ENCODE assay signal across 16 mouse cellular contexts in the genomic region with DNA sequence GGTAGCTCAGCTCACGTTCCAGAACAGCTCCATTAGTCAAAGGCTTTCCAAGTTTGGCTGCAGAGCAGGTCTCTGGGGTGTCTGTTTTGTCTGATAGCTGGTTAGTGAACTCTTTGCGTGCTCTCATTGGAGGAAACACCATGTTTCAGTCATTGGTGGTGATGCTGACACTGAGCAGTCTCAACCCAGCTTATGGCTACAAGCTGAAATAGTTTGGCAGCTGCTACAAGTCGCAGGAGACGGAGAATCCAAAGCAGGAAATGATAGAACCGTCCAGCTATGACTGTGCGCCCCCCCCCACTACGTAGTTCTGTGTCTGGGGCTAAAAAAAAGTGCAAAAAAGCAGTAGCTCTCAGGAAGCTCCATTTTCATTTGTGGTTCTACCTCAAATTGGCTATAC. TPM values are rescaled to one million over a fixed set of nuclear protein-coding genes. Genes with fewer than 3 reads are reported as not detected.
DNase-seq lines count a peak whose midpoint lies in the region; ATAC-seq lines count a peak whose summit lies in the region.
"Had no signal": no experiment of that assay in that cellular context is flagged by ENCODE, and none has a peak within 500 bp of the region (broad histone marks: within the 10 kb centered on the region; RNA-seq: fewer than 3 reads in every experiment).

No protein-coding gene starts in this region.

- no peak overlapping the region for H3K27ac ChIP-seq in lung, embryonic 15.5 days
- H3K27ac ChIP-seq in heart, embryonic 16.5 days (ENCODE audit: low read length) = peak overlapping the region; percentile 65
- H3K27ac ChIP-seq: forebrain, embryonic 12.5 days; midbrain, embryonic 10.5 days had no signal

- 47% methylated on average over 7 of the region's 7 CpGs for WGBS in lung, embryonic 15.5 days
- WGBS in heart, embryonic 16.5 days = 29% methylated on average over 7 of the region's 7 CpGs

- H3K4me1 ChIP-seq in lung, embryonic 15.5 days = peaks cover 12% of the 10 kb centered on the region; the same call in 1 of the 2 replicates
- H3K4me1 ChIP-seq in heart, embryonic 16.5 days (ENCODE audit: control insufficient read depth, insufficient read depth, low read length) = peaks cover 12% of the 10 kb centered on the region
- H3K4me1 ChIP-seq: forebrain, embryonic 12.5 days; midbrain, embryonic 10.5 days had no signal

- H3K9ac ChIP-seq in lung, embryonic 15.5 days = no peak overlapping the region
- H3K9ac ChIP-seq in heart, embryonic 16.5 days (ENCODE audit: low read length) = no peak overlapping the region
- H3K9ac ChIP-seq: forebrain, embryonic 12.5 days had no signal

- H3K27me3 ChIP-seq in lung, embryonic 15.5 days = no peaks in the 10 kb centered on the region
- H3K27me3 ChIP-seq in heart, embryonic 16.5 days (ENCODE audit: control insufficient read depth, insufficient read depth, low read length) = no peaks in the 10 kb centered on the region
- no peaks in the 10 kb centered on the region for H3K27me3 ChIP-seq in splenic B cell, adult 2 months (ENCODE audit: control insufficient read depth, insufficient read depth, low read length, poor library complexity, severe bottlenecking)
- H3K27me3 ChIP-seq: forebrain, embryonic 12.5 days had no signal

- H3K4me3 ChIP-seq in lung, embryonic 15.5 days = no peak overlapping the region
- no peak overlapping the region for H3K4me3 ChIP-seq in heart, embryonic 16.5 days (ENCODE audit: low read length)
- H3K4me3 ChIP-seq: forebrain, embryonic 12.5 days; midbrain, embryonic 10.5 days had no signal

- H3K4me2 ChIP-seq in lung, embryonic 15.5 days = no peak overlapping the region
- H3K4me2 ChIP-seq in heart, embryonic 16.5 days (ENCODE audit: low read depth, low read length) = peak overlapping the region; percentile 4; the same call in 1 of the 2 replicates
- H3K4me2 ChIP-seq: forebrain, embryonic 12.5 days; liver, embryonic 11.5 days had no signal

- no peaks in the 10 kb centered on the region for H3K36me3 ChIP-seq in lung, embryonic 15.5 days
- no peaks in the 10 kb centered on the region for H3K36me3 ChIP-seq in heart, embryonic 16.5 days (ENCODE audit: control insufficient read depth, insufficient read depth)
- H3K36me3 ChIP-seq in splenic B cell, adult 2 months (ENCODE audit: control insufficient read depth, insufficient read depth, low read length, poor library complexity, severe bottlenecking) = no peaks in the 10 kb centered on the region
- H3K36me3 ChIP-seq: forebrain, embryonic 12.5 days; midbrain, embryonic 10.5 days had no signal

- DNase-seq in heart, adult 11 months = peak; percentile 97
- no peak for DNase-seq in heart, postnatal 36 days
- no peak for DNase-seq in lung, adult 18-20 months
- peak; percentile 2 for DNase-seq in splenic B cell, adult 2 months (ENCODE audit: low read depth, low spot score)
- DNase-seq: B cell, adult 2 months; cerebellum, adult 8-10 months; gastrocnemius, postnatal 10 days; layer of hippocampus, postnatal 36 days had no signal

- peak; percentile 52; the same call in 1 of the 2 replicates for ATAC-seq in lung, embryonic 15.5 days (ENCODE audit: borderline replicate concordance, extremely low read depth, low FRiP score, low TSS enrichment)
- ATAC-seq in heart, embryonic 16.5 days (replicated peaks; ENCODE audit: extremely low read depth, insufficient read depth, low FRiP score) = peak; percentile 86
- no peak for ATAC-seq in CD4-positive, CD25-positive, alpha-beta regulatory T cell, adult 4 months
- no peak for ATAC-seq in erythroblast, adult 5-6 weeks (replicated peaks; ENCODE audit: low FRiP score, poor library complexity, severe bottlenecking)
- ATAC-seq: activated CD4-positive, CD25-positive, alpha-beta regulatory T cell, adult 4 months had no signal

- intact Hi-C loops in heart, postnatal 36 days (cut with DNase I) = no loop called here

- H3K9me3 ChIP-seq in lung, embryonic 15.5 days = no peaks in the 10 kb centered on the region
- H3K9me3 ChIP-seq in heart, embryonic 16.5 days (replicated peaks; ENCODE audit: control insufficient read depth, low read length) = no peaks in the 10 kb centered on the region
- H3K9me3 ChIP-seq: forebrain, embryonic 12.5 days; midbrain, embryonic 10.5 days had no signal

RNA-seq across cellular contexts. Expression of gene Rnf150, which starts 12.0 kb away (rescaled TPM):
- 10 to 100 TPM; 13.2 to 13.8 TPM for total RNA-seq in heart, postnatal 36 days (2021)
- 1.2 and 1.3 TPM in 2 replicates for polyA plus RNA-seq in lung, embryonic 15.5 days (2015; fragmentation: Nextera tagmentation; extraction: Ambion mirVana)
- polyA plus RNA-seq in heart, embryonic 16.5 days (2015; fragmentation: Nextera tagmentation; extraction: Ambion mirVana) = 0.79 and 0.82 TPM in 2 replicates
- not detected for polyA plus RNA-seq in CD4-positive, CD25-positive, alpha-beta regulatory T cell, adult 4 months (2017; shearing (Covaris generic))
- 0.63 and 0.96 TPM in 2 replicates for total RNA-seq in erythroblast, adult 5-6 weeks (2015; ENCODE audit: low replicate concordance)
- total RNA-seq in erythroblast, adult 5-6 weeks (2017; ENCODE audit: low replicate concordance) = 0.17 and 0.42 TPM in 2 replicates
- polyA plus RNA-seq: activated CD4-positive, CD25-positive, alpha-beta regulatory T cell, adult 4 months had no signal

Comparison
In these comparisons a context has a peak if more than half of its experiments do, and no peak if none do; other contexts are left out.
1. DNase-seq: peak in heart, adult 11 months (single experiment) and splenic B cell, adult 2 months (single experiment); none in heart, postnatal 36 days (0 of 2) and lung, adult 18-20 months (0 of 2).
2. ATAC-seq: peak in lung, embryonic 15.5 days (single experiment) and heart, embryonic 16.5 days (single experiment); none in CD4-positive, CD25-positive, alpha-beta regulatory T cell, adult 4 months (single experiment) and erythroblast, adult 5-6 weeks (single experiment).